Mouse (Mus musculus): ENCODE data around the gene Efcab5. TPM values are rescaled to one million over a fixed set of nuclear protein-coding genes. Genes with fewer than 3 reads are reported as not detected.
"Not testable (repeated sequence)": the region's sequence is repeated elsewhere in the genome, so short reads cannot be mapped to it uniquely, and the experiment has no call there.

The Efcab5 gene
- total RNA-seq, 2 experiments from 2014 or later = 2.8 to 3.2 TPM

DNA sequence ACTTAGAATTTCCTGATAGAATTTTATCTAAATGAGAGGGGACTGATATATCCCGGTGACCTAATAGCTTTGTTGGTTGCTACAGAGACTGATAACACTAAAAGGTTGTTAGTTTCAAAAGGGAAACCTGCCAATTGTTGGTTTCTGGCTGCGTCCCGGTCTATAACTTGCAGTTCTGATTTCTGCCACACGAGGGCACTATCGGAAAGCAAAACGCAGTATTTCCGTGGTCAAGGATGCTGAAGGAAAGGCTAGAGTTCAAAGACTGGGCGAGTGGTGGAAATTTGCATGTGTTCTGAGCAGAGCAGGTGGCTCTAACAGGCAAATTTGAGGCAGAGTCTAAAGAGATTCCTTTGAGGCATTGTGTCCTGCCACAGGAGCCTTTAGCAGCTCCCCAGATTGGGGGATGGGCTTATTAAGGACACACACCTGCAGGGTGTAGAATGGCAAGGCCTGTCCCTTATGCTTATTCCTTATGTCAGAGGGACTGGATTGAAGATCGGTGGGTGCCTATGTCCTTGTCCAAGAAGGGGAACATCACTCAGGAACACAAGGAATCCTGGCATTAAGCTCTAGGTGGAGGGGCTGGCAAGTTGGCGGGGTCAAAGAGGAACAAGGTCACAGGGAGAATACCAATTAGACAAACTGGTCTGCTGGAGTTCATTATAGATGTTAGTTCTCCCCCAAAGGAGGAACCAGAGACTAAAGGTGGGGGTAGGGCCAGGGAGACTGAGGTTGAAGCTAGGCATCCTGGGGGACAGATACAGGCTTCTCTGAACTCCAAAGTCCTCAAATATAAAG lies 88.4 kb downstream of the Efcab5 start:
- intact Hi-C loops (cut with DNase I) = loop anchor here (1.0 to 5.0 kb wide), 3 partner anchors 97 to 367 kb away; no protein-coding TSS in a partner anchor
- DNase-seq (ENCODE audit: low spot score in 2 of 2) = peak; percentile 76

DNA sequence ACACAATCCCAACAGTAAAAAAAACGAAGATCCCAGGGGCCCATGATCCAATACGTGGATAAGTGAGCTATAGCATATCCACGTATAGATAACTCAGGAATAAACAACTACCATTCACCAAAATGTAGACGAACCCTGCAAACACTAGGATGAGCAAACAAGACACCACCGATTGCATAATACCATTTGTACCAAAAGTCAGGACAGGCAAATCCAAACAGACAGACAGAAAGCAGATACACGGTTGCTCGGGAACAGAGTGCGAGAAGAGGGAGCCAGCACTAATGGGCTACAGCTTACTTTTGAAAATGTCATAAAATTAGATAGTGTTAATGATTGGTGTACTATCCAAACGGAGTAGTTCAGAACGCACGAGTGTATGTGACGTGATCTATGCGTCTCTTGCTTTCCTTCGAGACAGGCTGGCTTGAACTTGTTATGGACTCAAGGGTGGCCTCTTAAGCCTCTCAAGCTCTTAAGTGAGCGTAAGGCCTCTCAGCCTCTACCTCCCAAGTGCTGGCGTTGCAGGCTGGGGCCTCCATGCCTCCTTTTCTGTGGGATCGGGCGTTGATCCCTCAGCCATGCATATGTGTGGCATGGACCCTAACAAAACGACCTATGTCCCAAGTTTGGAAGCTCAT lies 90.3 kb downstream of the Efcab5 start:
- intact Hi-C loops (cut with DNase I) = no loop called here
- DNase-seq (ENCODE audit: low spot score in 2 of 2) = no peak

DNA sequence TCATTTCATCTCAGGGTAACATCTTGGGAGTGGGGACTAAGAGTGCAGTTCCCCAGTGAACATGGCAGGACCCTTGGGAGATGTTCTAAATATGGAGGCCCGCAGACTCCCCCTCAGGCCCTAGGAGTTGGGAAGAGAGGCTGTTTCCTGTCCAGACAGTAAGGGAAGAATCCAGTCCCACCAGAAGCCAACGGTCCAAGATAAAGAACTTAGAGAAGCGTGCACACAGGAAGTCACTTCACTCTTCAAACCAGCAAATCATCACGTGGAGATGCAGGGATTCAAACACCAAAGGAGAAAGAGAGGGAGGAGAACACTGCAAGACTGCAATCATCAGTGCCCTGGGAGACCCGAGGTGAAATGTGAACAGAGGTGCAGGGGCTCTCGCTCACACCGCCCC lies 91.8 kb downstream of the Efcab5 start:
- DNase-seq (ENCODE audit: low spot score in 2 of 2) = no peak
- intact Hi-C loops (cut with DNase I) = no loop called here

DNA sequence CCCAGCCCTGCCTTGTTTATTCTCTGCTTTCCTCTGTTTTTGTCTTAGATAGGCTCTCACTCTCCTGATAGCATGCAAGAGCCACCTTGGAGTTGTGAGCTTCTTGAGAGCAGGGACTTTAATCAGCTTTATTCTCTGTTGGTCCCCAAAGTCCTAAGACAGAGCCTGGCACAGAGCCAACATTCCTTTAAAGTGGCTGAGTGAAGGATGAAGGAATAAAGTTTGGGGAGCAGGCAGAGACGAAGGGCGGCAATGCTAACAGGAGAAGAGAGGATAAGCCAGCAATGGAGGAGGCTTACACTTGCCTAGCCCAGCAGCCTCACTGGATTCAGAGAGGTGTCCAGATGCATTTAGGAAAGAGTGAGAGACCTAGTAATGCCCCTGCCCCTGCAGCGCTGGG lies 92.2 kb downstream of the Efcab5 start:
- no peak for DNase-seq (ENCODE audit: low spot score in 2 of 2)
- intact Hi-C loops (cut with DNase I) = no loop called here

DNA sequence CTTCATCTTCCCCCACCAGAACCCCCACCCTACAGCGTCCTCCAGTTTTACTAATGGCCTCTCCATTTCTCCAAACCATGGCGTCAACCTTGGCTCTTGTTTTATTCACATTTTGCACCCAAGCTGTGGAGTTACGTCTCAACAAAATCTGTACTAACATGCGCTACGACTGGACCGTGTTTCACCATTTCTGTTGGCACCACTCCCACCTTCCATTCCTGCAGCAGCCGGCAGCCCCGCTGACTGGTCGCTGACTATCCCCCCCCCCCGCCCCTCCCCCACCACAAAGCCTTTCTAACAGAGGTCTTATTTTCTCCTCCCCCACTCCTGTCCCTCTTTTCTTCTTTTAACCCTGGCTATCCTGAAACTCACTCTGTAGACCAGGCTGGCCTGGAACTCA lies 93.6 kb downstream of the Efcab5 start:
- no peak for DNase-seq (ENCODE audit: low spot score in 2 of 2)
- intact Hi-C loops (cut with DNase I) = no loop called here

DNA sequence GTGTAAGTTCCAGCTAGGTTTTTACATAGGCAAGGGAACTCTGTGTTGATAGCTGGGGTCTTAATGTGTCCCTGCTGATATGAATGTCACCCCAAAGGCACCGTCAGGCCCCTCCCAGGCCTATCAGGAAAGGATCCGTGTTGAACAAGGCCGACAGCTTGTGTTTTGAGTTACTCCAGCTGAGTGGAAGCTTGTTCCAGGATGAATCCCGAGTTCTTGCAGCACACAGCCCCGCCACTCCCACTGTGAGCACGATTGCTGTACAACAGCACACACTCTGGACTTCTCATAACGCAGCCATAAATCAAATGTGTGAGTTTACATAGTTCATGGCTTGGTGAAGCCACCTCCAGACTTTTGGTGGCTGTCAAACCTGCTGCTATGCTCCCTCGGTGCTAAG lies 94.6 kb downstream of the Efcab5 start:
- intact Hi-C loops (cut with DNase I) = no loop called here
- peak in 1 of 2 experiments; percentile 12 for DNase-seq (ENCODE audit: low spot score in 2 of 2)

DNA sequence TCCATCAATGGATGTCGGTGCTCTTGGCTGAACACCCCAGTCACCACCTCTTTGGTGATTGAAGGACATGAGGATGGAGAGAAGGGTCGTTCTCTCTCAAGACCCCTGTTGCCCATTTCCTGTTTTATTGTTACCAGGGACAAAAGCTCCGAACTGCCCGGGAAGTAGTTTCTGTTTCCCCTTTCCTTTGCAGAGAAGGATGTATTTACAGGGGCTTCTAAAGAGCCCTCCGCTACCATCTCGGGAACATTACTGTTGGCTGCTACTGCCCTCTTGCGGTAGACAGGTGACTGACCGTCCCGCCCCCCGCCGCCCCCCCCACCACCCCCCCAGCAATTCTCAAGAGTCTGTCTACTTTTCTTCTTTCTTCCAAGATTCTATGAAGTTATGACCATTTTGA lies 95.6 kb downstream of the Efcab5 start:
- intact Hi-C loops (cut with DNase I) = loop anchor here (2.0 kb wide), 1 partner anchor 96 kb away; no protein-coding TSS in a partner anchor
- DNase-seq (ENCODE audit: low spot score in 2 of 2) = peak in 1 of 2 experiments; percentile 8

DNA sequence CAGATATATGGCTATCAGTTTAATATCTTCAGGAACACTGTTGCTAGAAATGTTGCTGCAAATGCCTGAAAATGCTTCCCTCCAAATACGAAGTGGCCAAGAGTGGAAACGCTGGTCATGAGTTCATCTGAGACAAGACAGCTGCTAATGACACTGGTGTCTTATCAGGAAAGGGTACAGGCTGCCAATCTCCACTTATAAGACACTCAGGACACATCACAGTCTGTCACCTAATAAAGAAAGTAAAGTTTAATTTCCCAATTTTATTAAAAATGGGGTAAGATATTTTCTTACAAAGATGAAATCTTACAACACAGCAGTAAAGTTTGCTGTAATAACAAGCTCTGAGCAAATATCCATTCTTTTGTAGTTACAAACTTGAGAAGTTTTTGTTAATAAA lies 99.6 kb downstream of the Efcab5 start:
- intact Hi-C loops (cut with DNase I) = no loop called here
- DNase-seq (ENCODE audit: low spot score in 2 of 2) = no peak

DNA sequence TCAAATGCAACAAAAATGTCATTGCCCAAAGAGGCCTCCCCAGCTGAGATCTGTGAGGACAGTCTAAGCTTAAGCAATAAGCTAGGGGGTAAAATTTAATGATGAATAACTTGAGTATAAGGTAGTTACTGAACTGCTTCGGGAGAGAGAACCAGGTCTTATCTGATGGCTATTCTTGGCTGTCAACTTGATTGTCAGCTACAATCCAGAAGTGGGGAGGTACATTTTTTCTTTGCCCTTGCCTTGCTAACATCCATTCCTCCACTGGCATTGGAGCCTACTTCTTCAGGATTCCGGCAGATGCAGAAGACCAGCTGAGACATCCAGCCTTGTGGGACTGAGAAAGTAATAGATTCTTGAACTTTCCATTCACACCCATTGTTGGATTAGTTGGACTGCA lies 101.8 kb downstream of the Efcab5 start:
- intact Hi-C loops (cut with DNase I) = no loop called here
- DNase-seq (ENCODE audit: low spot score in 2 of 2) = no peak

DNA sequence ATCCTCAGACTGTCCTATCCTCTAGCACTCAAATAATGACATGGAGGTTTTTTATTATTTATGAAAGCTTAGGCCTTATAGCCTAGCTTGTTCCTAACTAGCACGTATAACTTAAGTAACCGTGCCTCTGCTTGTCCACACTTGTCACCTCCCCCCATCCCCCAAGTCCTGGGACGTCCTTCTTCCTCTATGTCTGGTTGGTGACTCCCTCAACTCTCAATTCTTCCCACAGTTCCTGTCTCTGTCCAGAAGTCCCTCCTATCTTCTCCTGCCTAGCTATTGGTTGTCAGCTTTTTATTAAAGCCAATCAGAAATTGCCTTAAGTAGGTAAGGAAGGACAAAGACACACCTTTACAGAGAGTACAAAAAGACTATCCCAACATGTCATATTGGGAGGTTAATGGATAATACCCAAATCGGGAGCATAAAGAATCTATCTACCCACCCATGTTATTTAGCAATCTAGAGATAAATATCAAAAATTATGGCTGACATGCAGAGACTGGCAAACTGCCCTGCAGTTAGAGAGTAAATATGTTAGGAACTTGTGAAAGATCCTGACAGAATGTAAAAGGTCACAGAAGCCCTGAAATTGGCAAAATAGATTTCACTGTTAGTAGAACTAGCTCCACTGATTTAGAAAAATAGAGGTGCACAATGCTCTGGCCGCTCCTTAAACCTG lies 104.6 kb downstream of the Efcab5 start:
- DNase-seq (ENCODE audit: low spot score in 2 of 2) = no peak
- intact Hi-C loops (cut with DNase I) = no loop called here

DNA sequence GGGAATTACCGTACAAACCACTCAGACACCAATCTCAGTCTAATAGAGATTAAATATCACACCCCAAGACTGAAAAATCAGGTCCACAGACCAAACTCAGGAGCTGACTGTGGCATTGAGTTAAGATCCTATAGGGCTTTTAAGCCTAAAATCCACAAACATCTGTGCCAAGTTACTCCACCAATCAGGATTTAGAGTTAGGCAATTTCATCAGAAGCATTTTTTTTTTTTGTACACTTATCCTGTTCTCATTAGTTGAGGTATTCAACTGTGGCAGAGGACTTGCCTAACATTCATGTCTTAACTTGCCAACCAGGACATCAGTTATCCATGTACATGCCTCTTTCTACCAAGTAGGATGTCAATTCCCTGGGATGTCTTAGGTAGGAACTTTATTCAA lies 109.4 kb downstream of the Efcab5 start:
- intact Hi-C loops (cut with DNase I) = no loop called here
- DNase-seq (ENCODE audit: low spot score in 2 of 2) = no peak

DNA sequence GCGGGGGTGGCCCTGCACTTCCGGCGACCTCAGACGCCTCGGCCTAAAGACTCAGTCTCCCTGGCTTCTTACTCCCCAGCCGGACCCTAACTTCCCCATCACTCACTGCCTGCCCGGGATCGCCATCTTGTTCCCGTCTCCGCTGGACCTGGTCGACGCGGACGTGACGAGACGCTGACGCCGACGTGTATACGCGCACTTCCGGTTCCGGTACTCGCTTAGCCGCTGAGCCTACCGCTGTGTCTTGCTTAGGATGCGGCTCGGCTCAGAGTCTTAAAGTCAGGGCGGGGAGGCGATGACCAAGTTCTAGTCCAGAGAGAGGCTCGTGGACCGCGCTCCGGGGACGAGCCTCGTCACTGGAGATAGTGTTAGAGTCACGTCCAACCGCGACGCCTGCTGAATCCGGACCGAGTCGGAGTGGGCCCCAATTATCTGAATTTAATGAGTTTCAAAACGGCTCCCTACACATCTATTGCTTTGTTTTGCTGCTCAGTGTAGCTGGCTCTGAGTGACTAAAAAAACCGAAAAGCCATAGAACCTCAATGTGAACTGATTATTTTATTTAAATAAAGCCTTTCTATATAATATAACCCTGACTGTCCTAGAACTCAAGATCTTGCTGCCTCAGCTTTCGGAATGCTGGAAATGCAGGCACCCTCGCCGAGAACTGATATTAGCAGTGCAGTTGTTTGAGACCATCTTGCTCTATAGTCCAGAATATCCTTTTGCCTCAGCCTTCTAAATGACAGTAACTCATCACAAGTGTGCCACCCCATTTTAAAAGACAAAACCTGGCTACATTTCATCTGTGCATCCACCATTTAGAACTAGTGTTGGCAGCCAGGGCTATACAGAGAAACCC lies 110.3 kb downstream of the Efcab5 start, which contains the start of gene Nsrp1:
Gene Nsrp1 (minus strand): TSS at position 163 of the 862 bp plus-strand sequence.
- DNase-seq (ENCODE audit: low spot score in 2 of 2) = peak; percentile 96 to 97
- intact Hi-C loops (cut with DNase I) = no loop called here

DNA sequence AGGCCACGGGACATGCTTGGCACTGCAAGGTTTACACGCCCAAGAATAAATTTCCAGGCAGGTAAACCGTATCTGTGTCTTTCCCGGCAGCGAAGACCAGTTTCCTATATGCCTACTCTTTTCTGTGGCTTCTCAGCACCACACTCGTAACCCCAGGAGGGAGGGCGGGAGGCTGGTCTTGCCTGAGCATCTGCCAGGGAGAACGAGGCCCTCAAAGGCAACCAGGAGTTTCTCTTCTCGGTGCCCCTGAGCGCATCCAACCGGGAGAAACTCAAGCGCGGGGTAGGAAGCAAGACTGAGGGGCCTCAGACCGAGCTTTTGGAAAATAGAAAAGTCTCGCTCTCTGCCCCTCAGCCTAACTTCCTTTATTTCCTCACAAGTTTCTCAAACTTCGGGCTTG lies 111.0 kb downstream of the Efcab5 start:
- intact Hi-C loops (cut with DNase I) = no loop called here
- DNase-seq (ENCODE audit: low spot score in 2 of 2) = peak in 1 of 2 experiments; percentile 9

DNA sequence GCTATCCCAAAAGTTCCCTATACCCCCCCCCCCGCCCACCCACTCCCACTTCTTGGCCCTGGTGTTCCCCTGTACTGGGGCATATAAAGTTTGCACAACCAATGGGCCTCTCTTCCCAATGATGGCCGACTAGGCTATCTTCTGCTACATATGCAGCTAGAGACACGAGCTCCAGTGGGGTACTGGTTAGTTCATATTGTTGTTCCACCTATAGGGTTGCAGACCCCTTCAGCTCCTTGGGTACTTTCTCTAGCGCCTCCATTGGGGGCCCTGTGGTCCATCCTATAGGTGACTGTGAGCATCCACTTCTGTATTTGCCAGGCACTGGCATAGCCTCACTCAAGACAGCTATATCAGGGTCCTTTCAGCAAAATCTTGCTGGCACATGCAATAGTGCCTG lies 111.4 kb downstream of the Efcab5 start:
- DNase-seq (ENCODE audit: low spot score in 2 of 2); intact Hi-C loops (cut with DNase I): not testable (repeated sequence)

DNA sequence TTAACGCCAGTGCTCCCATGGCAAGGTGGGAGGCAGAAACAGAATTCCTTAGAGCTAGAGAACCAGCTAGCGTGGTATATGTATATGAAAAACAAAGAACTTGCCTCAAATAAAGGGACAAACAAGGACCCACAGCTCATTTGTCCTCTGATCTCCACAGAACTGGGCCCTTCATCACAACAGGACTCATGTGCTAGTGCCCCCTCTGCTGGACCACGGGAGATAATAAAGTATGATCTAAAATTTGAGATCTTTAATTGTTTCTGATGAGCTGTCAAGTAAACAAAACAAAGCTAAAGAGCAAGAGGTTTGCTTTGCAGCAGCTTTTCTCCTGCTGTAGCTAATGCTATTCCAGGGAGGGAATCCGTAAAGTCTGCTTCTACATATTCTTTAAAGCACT lies 118.0 kb downstream of the Efcab5 start:
- intact Hi-C loops (cut with DNase I) = loop anchor here (5.0 kb wide), 1 partner anchor 73 kb away; the partner anchor contains the start of gene Slc6a4
- peak in 1 of 2 experiments; percentile 17 for DNase-seq (ENCODE audit: low spot score in 2 of 2)

DNA sequence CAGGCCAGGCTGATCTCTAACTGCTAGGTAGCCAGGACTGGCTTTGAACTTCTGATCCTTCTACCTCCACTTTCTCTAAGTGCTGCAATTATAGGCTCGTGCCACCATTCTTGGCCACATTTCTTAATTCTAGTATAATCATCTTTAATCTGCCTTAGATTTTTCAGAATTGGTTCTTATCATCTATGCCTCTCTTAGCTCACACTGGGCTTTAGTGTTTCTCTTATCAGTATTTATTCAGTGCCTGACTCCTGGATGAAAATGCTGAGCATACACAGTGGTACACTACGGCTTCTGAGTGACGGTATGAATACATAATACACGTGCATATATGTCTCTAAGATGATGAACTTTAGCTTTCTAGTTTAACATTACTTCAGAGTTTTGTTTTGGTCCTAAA lies 119.9 kb downstream of the Efcab5 start:
- intact Hi-C loops (cut with DNase I) = no loop called here

DNA sequence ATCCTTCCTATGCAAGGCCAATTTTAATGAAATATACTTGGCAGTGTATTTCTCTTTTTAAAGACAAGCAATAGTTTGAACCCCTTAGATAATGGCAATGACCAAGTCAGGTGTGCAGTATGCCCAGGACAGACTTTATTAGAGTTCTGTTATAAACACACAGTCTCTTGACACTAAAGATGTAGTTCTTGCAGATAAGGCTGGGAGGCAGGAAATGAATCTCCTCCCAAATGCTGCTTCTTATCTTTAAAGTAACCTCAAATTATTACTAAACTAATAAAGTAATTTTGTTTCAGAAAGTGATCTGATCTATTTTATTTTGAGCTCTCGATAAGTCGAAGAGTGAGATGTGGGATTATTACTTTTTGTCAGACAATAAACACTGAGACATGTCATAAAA lies 125.4 kb downstream of the Efcab5 start:
- no peak for DNase-seq (ENCODE audit: low spot score in 2 of 2)
- intact Hi-C loops (cut with DNase I) = no loop called here

More for the DNA sequence above, 119.9 kb downstream of the Efcab5 start:
- DNase-seq (ENCODE audit: low spot score in 2 of 2) = no peak

DNA sequence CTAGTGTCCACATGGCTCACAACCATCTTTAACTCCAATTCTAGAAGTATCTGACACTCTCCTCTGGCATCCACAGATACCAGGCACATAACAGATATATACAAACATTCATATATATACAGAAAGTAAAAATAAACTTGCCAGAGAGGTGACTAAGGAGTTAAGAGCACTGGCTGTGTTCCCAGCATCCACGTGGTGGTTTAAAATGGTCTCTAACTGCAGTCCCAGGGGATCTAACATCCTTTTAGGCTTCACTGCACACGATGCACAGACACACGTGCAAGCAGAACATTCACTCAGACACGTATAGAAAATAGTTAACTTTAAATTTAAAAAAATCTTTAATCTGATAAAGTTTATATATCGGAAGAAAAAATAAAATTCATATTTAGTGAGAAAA lies 126.8 kb downstream of the Efcab5 start:
- no peak for DNase-seq (ENCODE audit: low spot score in 2 of 2)
- intact Hi-C loops (cut with DNase I) = no loop called here

DNA sequence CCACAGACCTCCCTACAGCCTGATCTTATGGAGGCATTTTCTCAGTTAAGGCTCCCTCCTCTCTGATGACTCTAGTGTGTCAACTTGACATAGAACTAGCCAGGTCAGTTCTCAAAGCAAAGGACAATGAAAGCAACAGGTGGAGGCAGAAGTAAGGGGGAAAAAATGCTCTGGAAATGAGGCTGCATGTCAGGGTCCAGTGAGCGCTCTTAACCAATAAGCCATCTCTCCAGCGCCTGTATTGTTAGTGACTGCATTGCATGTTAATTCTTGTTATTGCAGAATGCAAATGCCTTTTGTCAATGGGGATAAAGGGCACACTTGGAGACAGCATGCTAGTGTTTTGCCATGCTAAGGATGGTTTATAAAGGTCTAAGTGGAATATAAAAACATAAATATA lies 146.0 kb downstream of the Efcab5 start:
- no peak for DNase-seq (ENCODE audit: low spot score in 2 of 2)
- intact Hi-C loops (cut with DNase I) = no loop called here

DNA sequence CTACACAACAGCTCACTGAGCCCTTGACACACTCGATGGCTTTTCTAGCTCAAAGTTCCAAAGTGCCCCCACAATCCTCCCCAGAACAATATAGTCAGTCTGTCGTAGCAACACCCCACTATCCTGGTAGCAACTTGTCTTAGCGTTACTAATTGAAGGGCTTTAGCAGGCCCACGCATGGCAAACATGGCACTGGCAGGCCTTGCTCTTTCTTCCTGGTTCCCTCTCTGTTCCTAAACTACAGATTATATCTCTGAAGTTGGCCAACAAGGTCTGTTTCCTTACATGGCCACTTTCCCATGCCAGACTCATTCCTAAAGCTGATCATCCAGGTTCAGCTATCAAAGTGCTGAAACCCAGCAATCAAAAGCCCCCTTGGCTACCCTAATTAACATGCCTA lies 146.9 kb downstream of the Efcab5 start:
- DNase-seq (ENCODE audit: low spot score in 2 of 2) = no peak
- intact Hi-C loops (cut with DNase I) = no loop called here

Measured in left cerebral cortex, postnatal 25 days (tissue).